Mouse (Mus musculus) cerebellum, postnatal 4 days (tissue): Measurements from ENCODE around the gene Serpinb9b.
"Not testable (repeated sequence)": the region's sequence is repeated elsewhere in the genome, so short reads cannot be mapped to it uniquely, and the experiment has no call there.

ENCODE experiments used
- DNase-seq, 2 experiments: peaks; one replicate each; pipeline ENCODE4 v3.0.0; 2022; ENCODE audit warnings: low spot score in 2 of 2, mixed read lengths in 1 of 2

Gene Serpinb9b

GRCm38 (mm10) chr13:33027244-33027643 is at the start of gene Serpinb9b:
Gene Serpinb9b (plus strand): TSS chr13:33027416.
- DNase-seq: no peak

GRCm38 (mm10) chr13:32982556-32983042 is 44.6 kb upstream of the Serpinb9b start:
- no peak for DNase-seq

GRCm38 (mm10) chr13:32986256-32986655 is 41.0 kb upstream of the Serpinb9b start:
- DNase-seq: no peak

DNA sequence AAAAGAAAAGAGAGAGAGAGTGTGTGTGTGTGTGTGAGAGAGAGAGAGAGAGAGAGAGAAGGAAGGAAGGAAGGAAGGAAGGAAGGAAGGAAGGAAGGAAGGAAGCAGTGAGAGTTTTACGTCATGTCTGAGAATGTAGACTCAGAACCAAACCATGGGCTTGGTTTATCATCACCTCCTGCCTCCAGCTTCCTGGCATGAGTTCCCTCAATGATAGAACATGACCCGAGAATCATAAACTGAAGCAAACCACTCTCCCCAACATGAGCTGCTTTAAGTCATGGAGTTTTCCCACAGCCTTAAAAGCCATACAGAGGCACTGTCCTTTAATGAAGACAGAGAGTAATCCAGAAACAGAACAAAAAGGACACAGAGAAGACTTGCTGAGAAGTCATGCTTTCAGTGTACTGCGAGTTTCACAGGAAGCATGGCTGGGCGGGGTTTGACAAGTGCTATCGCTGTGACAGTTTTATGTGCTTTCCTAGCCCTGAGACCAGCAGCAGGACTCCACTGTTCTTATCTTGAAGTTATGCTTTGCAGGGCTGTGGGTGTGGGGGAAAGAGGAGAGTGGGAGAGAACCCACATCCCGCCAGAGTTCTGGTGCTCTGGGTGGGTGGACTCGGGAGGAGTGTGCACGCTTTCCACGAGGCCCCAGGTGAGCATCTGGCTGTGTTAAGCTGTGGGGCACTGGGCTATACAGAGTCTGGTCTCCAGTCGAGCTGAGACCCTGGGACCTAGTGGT is 33.9 kb upstream of the Serpinb9b start:
- DNase-seq: no peak

GRCm38 (mm10) chr13:32993894-32994242 is 33.3 kb upstream of the Serpinb9b start:
- DNase-seq: no peak

DNA sequence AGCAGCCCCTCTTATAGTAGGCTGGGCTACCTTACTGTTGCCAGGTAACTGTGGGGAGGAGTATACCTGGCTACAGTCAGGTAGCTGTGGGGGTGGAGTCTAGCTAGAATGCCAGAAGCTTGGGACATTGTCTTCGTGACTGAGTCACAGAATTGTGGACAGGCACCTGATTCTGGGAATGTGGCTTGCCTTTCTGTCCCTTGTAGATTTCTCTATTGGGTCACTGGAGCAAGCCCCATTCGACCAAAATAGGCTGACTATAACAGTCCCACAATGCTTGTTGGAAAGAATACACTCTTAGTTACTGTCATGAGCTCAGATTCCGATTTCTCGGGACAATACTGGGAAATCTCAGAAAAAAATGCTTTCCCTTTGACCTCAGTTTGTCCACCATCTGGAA is 32.2 kb upstream of the Serpinb9b start:
- DNase-seq: no peak

DNA sequence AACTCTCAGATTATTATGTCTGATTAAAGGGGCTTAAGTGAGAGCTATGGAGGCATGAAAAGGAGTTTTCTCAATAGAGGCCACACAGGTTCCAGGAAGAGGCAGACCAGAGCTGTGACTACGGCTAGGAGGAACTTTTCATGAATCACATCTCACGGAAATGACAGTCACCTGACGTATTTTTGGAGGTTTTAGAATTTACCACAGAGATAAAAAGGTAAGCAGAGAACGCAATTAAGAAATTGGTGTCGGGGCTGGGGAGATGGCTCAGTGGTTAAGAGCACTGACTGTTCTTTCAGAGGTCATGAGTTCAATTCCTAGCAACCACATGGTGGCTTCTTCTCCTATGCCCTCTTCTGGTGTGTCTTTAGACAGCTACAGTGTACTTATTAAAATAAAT is 25.9 kb upstream of the Serpinb9b start:
- DNase-seq: no peak

GRCm38 (mm10) chr13:33002950-33003349 is 24.3 kb upstream of the Serpinb9b start, which contains the start of gene Serpinb9:
Gene Serpinb9 (plus strand): TSS chr13:33003250.
- no peak for DNase-seq

DNA sequence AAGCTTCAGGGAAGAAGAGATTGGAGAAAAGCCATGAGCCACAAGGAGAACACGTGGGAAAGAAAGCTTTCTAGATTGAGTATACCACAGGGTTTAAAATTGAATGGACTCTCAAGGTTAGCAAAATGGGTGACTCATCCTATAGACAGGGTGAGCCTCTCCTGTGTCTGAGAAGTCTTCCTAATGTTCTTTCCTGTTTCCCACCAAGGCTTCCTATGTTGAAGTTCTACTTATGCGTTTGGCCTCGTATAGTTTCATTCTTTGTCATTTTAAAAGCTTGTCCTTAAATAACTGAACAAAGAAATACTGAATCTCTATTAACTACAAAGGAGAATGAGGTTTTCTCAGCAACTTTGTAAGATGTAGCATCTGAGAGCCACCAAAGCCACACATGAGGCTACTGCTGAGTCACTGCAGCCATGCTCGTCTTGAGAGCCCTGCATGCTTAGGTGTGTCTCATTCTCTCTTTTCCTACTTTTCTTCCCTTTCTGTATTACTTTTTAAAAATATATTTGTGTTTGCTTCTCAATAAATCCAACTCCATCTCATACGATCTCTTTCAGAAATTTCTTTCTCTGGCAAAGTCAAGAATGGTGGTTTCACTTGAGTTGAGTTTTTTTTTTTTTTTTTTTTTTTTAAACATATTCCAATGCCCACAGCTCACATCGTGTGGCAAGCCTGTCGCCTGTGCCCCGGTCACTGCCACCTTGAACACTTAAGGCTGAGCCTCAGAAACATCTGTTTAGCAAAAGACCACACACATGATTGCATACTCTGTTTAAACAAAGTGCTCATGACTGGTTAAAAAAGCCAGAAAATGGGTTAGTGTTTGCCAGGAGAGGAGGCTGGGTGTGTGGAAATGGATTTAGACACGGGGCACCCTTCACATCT is 23.4 kb upstream of the Serpinb9b start:
- DNase-seq: no peak

DNA sequence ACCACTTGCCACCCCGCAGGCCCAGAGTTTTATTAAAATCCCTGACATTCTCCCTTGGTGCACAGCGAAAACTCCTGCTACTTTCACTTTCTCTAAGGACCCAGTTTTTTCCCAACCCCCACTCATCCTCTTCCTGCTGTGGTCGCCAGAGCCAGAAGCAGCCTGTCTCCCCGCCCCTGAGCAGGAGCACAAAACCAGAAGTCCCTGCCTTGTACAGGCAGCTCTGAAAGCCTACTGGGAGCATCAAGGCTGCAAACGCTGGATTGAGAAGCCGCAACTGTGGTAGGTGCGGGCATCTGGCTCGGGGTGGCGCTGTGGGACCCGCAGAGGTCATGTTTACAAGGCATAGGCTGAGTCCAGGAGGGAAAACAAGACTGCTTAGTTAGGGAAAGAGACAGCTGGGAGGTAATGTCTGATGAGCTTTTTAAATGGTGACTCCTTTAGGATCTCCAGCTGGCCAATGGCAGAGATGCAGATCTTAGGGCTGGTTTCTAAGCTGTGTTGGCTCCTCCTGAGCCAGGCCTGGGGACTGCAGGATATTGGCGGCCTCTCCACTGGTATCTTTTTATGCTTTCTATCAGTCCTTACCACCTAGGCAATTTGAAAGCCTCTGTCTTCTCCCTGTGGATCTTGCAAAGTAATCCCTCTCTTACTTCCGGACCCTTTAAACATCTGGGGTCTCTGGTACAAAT is 22.7 kb upstream of the Serpinb9b start:
- peak; percentile 61 to 78 for DNase-seq

- no peak for DNase-seq
These were observed 21.6 kb upstream of the Serpinb9b start for GRCm38 (mm10) chr13:33005501-33006075.

- DNase-seq: no peak
These were observed 20.7 kb upstream of the Serpinb9b start for GRCm38 (mm10) chr13:33006555-33006954.

GRCm38 (mm10) chr13:33012395-33012794 is 14.8 kb upstream of the Serpinb9b start:
- no peak for DNase-seq

DNA sequence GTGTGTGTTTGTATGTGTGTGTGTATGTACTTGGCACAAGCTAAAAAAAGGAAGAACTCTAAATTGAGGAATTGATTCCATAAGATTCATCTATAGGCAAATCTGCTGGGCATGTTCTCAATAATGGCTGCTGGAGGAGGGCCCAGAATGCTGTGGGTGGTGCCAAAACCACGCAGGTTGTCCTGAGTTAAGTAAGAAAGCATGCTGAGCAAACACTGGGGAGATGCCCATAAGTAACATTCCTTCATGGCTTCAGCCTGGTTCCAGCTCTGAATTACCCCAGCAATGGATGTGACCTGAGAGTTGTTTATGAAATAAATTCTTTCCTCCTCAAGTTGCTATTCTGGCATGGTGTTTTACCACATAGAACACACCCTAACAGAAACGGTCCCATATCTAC is 13.9 kb upstream of the Serpinb9b start:
- DNase-seq: no peak

DNA sequence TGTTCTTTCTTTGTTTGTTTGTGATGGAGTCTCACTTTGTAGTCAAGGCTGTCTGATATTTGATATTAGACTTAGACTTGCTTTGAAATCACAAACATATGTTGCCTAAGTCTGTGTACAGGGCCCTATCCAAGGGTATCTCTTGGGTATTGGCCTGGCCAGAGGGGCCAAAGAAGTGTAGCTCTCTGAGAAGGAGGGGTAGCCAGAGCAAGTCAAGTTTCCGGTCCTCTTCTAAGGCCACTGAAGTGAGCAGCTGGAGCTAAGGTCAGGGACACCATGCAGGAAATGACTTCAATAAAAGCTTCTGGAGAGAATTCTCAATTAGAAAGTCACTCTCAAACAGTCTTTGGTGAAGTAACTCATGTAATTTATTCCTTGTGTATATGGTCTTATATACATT is 4.8 kb upstream of the Serpinb9b start:
- no peak for DNase-seq

DNA sequence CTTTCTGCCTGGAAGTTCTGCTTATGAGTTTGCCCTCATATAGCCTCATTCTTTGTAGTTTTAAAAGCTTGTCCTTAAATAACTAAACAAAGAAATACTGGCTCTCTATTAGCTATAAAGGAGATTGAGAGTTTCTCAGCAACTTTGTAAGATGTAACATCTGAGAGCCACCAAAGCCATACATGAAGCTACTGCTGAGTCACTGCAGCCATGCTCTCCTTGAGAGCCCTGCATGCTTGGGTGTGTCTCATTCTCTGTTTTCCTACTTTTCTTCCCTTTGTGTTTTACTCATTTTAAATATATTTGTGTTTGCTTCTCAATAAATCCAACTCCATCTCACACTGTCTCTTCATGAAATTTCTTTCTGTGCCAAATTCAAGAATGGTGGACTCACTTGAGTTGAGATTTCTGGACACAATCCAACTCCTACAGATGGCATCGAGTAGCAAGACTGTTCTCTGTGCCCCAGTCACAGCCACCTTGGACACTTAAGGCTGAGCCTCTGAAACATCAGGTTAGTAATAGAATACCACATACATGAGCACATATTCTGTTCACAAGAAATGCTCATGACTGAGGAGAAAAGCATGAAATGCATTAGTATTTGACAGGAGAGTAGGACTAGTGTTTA is 674 bp upstream of the Serpinb9b start:
- no peak for DNase-seq

DNA sequence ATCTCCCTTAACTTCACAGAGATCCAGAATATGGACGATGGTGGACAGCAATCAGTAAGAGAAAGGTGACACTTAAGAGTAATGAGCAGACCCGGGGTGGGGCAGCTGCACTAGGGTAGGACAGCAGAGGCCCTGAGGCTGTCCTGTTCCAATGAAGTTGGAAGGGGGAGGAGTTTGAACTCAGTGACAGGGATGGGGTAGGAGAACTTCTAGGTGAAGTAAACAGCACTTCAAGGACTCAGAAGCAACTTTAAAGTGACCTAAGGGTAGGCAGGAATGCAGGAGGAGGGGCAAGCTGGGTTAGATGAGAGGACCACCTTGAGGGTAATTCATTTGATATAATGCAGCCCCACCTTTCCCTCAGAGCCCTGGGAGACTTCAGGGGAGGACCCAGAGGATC is 930 bp downstream of the Serpinb9b start:
- DNase-seq: no peak

GRCm38 (mm10) chr13:33028550-33028949 is 1.3 kb downstream of the Serpinb9b start:
- DNase-seq: no peak

- DNase-seq: not testable (repeated sequence)
These were observed 2.3 kb downstream of the Serpinb9b start for GRCm38 (mm10) chr13:33029478-33029877.

DNA sequence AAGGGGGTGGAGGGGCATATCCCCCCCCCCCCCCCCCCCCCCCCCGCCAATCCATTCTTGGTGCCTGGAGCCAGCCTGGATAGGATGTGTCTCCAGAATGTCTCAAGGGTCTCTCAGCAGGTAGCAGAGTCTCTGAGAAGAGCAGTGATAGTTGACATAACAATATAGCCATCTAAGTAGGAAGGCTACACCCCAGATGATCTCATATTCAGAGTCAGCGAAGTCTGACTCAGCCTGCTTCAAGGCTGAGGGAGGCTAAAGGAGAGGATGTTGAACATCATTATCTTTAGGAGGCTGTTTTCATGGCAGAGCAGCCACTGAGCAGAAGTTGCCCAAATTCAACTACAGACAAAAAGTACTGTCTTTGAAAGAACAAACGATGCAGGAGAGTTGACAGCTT is 3.1 kb downstream of the Serpinb9b start:
- no peak for DNase-seq

GRCm38 (mm10) chr13:33035506-33035905 is 8.3 kb downstream of the Serpinb9b start:
- no peak for DNase-seq
